20 mouse cellular contexts compared by ENCODE assay signal in genomic region chr4:68085255-68085654, GRCm38 (mm10).
DNase-seq lines count a peak whose midpoint lies in the region; ATAC-seq and TF ChIP-seq lines count a peak whose summit lies in the region.
"Had no signal": no experiment of that assay in that cellular context is flagged by ENCODE, and none has a peak within 500 bp of the region (broad histone marks: within the 10 kb centered on the region; RNA-seq: fewer than 3 reads in every experiment).

No protein-coding gene starts in this region.

- DNase-seq in frontal cortex, postnatal 10 days (ENCODE audit: low spot score in 2 of 2) = no peak
- DNase-seq in brain, adult 2 months (ENCODE audit: low read depth, low spot score) = peak; percentile 23
- peak; percentile 15 for DNase-seq in telencephalon, adult 2 months (ENCODE audit: low read depth, low spot score)
- no peak for DNase-seq in embryo, embryonic 10 days (ENCODE audit: low spot score)
- no peak for DNase-seq in embryo, embryonic 10.5 days (ENCODE audit: low spot score)
- DNase-seq in lung, postnatal 14 days = no peak
- DNase-seq: adrenal gland, adult 2 months; adrenal gland, adult 8-10 months; adrenal gland, postnatal 10 days; adrenal gland, postnatal 14 days; adrenal gland, postnatal 25 days; adrenal gland, postnatal 36 days; B cell, adult 2 months; cerebellum, adult 11 months; cerebellum, adult 11-12 months; cerebellum, adult 18-20 months had no signal

- TF ChIP-seq CTCF in cortical plate, adult 2 months (IDR thresholded peaks at IDR 0.05; ENCODE audit: extremely low read depth, insufficient read depth, low read length) = no peak

- H3K27ac ChIP-seq in cortical plate, adult 2 months (ENCODE audit: insufficient read depth, low read length) = 0 out of 2 replicates have a peak overlapping the region, but pooled peaks have one; percentile 29

- H3K4me3 ChIP-seq in cortical plate, adult 2 months (ENCODE audit: insufficient read depth, low read length) = no peak overlapping the region

- peak; percentile 95 for ATAC-seq in frontal cortex, adult (ENCODE audit: low TSS enrichment)
- ATAC-seq: activated CD4-positive, CD25-positive, alpha-beta regulatory T cell, adult 4 months; CD4-positive, CD25-positive, alpha-beta regulatory T cell, adult 4 months had no signal

- TF ChIP-seq POLR2A in cortical plate, adult 2 months (IDR thresholded peaks at IDR 0.05; ENCODE audit: extremely low read depth, insufficient read depth, low read length) = no peak

- H3K4me1 ChIP-seq in cortical plate, adult 2 months (ENCODE audit: control insufficient read depth, insufficient read depth, low read length) = peaks cover 3% of the 10 kb centered on the region

Comparison
In these comparisons a context has a peak if more than half of its experiments do, and no peak if none do; other contexts are left out.
1. DNase-seq: peak in brain, adult 2 months (single experiment) and telencephalon, adult 2 months (single experiment); none in frontal cortex, postnatal 10 days (0 of 2), embryo, embryonic 10 days (single experiment), embryo, embryonic 10.5 days (single experiment) and lung, postnatal 14 days (single experiment).